Mouse (Mus musculus): ENCODE results near the gene Nectin2. TPM values are rescaled to one million over a fixed set of nuclear protein-coding genes. Genes with fewer than 3 reads are reported as not detected.
A peak's percentile ranks its signal among the peaks of the same experiment; 100 is the strongest.

Gene Nectin2
- polyA plus RNA-seq, 1 experiment, result 7.7 TPM

GRCm38 (mm10) chr7:19713598-19713997 is 36.7 kb downstream of the Nectin2 start:
- no peak for DNase-seq (ENCODE audit: extremely low spot score in 1 of 2, low spot score in 1 of 2)

GRCm38 (mm10) chr7:19713196-19713595 is 37.1 kb downstream of the Nectin2 start:
- DNase-seq (ENCODE audit: extremely low spot score in 1 of 2, low spot score in 1 of 2), result no peak

DNA sequence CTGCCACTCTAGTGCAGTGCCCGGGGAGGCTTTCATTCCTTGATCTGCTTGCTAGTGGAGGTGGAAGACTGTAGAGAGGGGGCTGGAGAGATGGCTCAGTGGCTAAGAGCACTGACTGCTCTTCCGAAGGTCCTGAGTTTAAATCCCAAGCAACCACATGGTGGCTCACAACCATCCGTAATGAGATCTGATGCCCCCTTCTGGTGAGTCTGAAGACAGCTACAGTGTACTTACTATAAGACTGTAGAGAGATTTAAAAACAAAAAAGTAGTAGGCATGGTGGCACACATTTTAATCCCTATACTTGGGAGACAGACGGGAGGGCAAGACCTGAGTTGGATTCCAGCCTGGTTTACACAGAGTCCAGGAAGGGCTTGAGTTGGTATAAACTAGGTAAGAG is 37.9 kb downstream of the Nectin2 start:
- no peak for DNase-seq (ENCODE audit: extremely low spot score in 1 of 2, low spot score in 1 of 2)

DNA sequence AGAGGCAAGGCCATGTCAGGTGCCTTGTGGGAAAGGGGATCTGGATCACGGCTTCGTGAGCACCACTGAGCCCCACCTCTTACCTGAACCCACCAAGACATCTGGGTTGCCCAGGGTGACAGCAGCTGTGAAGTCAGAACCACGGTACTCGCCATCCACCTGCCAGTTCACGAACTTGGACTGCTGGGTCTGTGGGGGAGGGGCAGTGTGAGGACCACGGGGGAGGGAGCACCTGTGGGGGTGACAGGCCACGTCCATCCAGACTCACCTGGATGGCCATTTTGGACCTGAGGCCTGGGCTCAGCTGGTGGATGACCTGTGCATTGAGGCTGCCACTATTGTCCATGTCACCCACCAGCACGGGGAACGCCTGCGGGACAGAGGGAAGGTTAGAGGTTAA is 39.6 kb downstream of the Nectin2 start:
- DNase-seq (ENCODE audit: extremely low spot score in 1 of 2, low spot score in 1 of 2), result no peak

DNA sequence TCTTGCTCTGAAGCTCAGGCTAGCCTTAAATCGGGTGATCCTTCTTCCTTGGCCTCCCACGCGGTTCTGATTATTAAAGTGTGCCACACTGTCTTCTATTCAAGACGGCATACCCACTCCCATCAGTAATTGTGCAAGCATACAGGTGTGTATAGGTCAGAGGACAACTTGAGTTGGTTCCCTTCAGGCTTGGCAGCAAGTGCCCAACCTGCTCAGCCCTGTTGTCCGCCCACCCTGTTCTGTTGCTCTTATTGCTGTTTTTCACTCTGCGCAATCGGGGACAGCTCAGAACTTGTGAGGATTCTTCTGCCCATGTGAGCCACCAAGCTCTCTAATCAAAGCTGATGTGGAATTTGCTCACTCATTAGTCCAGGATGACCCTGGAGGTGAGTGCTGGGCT is 45.0 kb downstream of the Nectin2 start:
- no peak for DNase-seq (ENCODE audit: extremely low spot score in 1 of 2, low spot score in 1 of 2)

DNA sequence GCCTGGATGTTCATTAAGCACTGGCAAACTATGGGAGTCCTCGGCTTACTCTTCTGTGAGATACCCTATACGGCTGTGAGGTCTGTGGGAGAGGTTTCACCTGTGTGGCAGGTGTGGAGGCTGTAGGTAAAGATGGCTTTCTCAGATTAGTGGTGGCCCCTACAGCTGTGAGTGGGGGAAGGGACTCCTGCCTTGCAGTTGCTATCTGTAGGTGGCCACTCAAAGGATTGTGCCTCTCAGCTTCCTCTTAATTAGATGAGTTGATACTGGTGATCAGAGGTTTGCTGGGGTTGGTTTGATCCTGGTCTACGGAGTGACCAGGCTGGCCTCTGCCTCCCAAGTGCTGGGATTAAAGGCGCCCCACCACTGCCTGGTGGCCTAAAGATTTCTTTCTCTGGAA is 45.8 kb downstream of the Nectin2 start:
- DNase-seq (ENCODE audit: extremely low spot score in 1 of 2, low spot score in 1 of 2), result no peak

DNA sequence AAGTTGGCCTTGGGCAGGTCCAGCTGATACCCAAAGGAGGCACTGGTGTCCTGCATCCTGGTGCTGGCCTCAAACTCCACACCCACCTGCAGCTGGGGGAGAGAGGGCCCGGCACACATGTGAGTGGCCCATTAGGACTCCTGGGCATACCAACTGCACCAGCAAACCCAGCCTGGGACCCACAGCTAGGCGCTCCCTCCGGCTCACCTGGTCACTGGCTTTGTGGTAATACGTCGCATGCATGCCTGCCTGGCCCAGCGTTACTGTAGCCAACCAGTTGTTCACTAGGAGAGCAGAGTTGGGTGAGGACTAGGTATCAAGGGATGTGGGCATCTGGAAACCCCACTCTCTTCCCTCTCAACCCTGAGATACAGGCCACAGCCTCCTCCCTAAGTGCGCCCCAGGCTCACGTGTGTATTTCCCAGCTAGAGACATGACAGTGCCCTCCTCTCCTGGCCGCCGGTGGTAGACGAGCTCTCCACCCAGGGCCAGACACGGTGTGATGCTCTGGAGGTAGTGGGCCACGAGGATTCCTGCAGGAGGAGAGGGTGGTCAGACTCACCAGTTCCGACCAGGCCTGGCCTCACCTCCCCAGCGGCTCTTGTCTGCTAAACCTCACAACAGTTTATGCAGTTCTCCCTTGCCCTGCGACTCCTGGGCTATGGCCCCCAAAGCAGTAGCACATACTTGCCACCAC is 47.3 kb downstream of the Nectin2 start:
- DNase-seq (ENCODE audit: extremely low spot score in 1 of 2, low spot score in 1 of 2), result no peak

- peak in 1 of 2 experiments; percentile 75 for DNase-seq (ENCODE audit: extremely low spot score in 1 of 2, low spot score in 1 of 2)
Observed at GRCm38 (mm10) chr7:19701069-19701761, 49.1 kb downstream of the Nectin2 start.

- no peak for DNase-seq (ENCODE audit: extremely low spot score in 1 of 2, low spot score in 1 of 2)
Observed at GRCm38 (mm10) chr7:19700299-19701068, 49.8 kb downstream of the Nectin2 start.

DNA sequence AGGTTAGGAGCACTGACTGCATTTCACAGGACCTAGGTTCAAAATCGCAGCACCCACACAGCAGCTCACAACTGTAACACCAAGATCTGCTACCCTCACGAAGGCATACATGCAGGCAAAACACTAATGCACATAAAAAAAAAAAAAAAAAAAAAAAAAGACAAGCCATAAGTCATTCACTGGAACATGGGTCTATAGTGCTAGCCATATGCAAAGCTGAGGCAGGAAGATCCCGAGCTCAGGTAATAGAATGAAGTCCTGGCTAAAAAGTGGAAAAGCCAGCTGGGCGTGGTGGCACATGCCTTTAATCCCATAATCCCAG is 50.5 kb downstream of the Nectin2 start:
- no peak for DNase-seq (ENCODE audit: extremely low spot score in 1 of 2, low spot score in 1 of 2)

GRCm38 (mm10) chr7:19698907-19699826 is 51.1 kb downstream of the Nectin2 start, which contains the start of gene Apoe:
Gene Apoe (minus strand): TSS chr7:19699188.
- DNase-seq (ENCODE audit: extremely low spot score in 1 of 2, low spot score in 1 of 2), result peak in 1 of 2 experiments; percentile 66

- no peak for DNase-seq (ENCODE audit: extremely low spot score in 1 of 2, low spot score in 1 of 2)
Observed at GRCm38 (mm10) chr7:19697949-19698906, 52.1 kb downstream of the Nectin2 start.

- no peak for DNase-seq (ENCODE audit: extremely low spot score in 1 of 2, low spot score in 1 of 2)
Observed at GRCm38 (mm10) chr7:19696336-19696873, 53.9 kb downstream of the Nectin2 start.

DNA sequence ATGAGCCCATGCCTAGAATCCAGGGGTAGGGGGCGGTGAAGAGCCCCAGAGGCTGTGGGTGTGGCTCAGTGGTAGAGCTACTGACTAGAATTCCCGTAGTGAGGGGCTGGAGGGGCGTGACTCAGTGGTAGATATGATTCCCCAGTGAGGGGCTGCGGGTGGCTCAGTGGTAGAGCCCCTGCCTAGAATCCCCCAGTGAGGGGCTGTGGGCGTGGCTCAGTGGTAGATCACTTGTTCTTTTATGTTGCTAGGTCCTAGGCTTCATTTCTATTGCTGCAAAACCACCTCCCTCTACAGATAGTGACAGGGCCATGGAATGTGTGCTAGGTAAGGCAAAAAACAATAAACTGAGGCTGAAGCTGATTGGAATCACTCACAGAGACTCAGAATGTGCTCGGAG is 54.4 kb downstream of the Nectin2 start:
- no peak for DNase-seq (ENCODE audit: extremely low spot score in 1 of 2, low spot score in 1 of 2)

DNA sequence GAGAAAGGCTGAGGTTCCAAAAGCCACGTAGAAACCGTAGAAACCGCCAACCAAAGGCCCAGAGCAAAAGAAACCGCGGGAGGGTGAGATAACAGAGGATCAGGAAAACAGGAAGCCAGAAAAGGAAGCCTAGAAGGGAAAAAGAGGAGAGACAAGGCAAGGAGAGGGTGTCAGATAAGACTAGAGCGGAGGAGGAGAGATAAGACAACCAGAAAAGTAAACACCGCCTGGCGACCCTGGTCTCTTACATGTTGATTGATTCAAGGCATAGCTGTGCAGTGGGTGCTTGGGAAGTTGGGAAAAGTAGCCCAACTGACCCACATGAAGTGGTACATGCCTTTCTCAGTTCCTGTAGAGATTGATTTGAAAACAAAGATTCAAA is 55.1 kb downstream of the Nectin2 start:
- DNase-seq (ENCODE audit: extremely low spot score in 1 of 2, low spot score in 1 of 2), result no peak

DNA sequence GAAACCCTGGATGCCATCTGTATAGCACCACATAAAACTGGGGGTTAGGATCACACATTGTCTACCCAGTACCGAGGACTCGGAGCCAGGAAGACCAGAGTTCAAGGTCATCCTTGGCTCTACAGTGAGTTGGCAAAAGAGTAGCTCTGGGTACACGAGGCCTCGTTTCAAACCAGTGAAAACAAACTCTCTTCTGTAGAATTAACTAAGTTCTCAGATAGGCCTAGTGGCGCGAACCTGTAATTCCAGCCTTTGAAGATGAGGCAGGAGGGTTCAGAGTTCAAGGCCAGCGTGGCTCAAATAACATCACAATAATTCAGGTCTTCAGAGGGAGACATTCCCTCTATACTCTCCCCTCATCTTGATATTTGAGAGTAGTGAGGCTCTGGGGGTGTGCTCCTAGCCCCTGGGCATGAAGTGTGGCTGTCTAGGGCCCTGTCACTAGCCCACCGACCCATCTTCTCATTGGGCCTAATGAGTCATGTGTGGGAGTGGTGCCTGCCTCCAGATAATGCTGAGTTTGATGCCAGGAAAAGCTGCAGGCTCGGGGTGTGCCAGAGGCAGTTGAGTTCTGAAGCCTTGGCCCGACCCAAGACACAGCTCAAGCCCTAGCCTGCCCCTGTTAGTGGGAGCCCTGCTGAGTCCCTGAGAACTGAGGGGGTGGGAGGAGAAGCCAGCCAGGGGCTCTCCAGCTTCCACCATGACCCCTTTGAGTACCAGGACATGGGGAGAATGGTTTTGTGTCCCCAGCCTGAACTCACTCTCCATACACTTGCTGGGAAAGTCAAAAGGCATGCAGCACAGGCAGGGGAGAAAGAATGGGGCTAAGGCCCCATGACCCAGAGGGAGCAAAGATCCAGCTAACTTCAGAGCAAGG is 55.7 kb downstream of the Nectin2 start:
- DNase-seq (ENCODE audit: extremely low spot score in 1 of 2, low spot score in 1 of 2), result no peak

GRCm38 (mm10) chr7:19693421-19693820 is 56.9 kb downstream of the Nectin2 start:
- peak in 1 of 2 experiments; percentile 45 for DNase-seq (ENCODE audit: extremely low spot score in 1 of 2, low spot score in 1 of 2)
